In the genomic region with DNA sequence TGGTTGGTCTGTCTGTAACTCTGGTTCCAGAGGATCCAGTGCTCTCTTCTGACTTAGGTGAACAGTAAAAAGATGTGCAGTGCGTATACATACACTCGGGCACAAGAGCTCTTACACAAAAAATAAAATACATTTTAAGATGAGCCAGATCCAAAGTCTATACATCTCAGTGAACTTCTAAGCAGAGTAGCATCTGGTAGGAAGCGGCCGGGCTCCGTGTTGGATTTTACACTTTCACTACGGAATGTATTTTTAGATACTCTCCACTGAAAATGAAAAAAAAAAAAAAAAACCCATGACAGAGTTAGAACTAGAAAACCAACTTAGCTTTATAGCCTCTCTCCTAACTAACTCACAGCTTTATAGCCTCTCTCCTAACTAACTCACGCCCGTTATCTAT, we compare ENCODE assay signal across 33 mouse cellular contexts. TPM values are rescaled to one million over a fixed set of nuclear protein-coding genes. Genes with fewer than 3 reads are reported as not detected.
"Had no signal": no experiment of that assay in that cellular context is flagged by ENCODE, and none has a peak within 500 bp of the region (broad histone marks: within the 10 kb centered on the region; RNA-seq: fewer than 3 reads in every experiment).

No protein-coding gene starts in this region.

- DNase-seq: cerebellum, adult 9-10 months; cerebellum, adult 9-11 months; cerebellum, postnatal 10 days; cerebellum, postnatal 14 days; cerebellum, postnatal 25 days; cerebellum, postnatal 36 days; embryo, embryonic 11 days; gastrocnemius, adult 2 months; gastrocnemius, postnatal 10 days; gastrocnemius, postnatal 14 days; gastrocnemius, postnatal 25 days; gastrocnemius, postnatal 36 days; heart, adult 11 months; heart, adult 18-20 months; heart, adult 2 months had no signal

- H3K27ac ChIP-seq: embryonic facial prominence, embryonic 10.5 days; embryonic facial prominence, embryonic 12.5 days; embryonic facial prominence, embryonic 13.5 days; embryonic facial prominence, embryonic 15.5 days; forebrain, embryonic 12.5 days; forebrain, embryonic 13.5 days; forebrain, embryonic 15.5 days; gastrocnemius, adult 2 months; heart, adult 2 months; heart, embryonic 10.5 days had no signal

- H3K27me3 ChIP-seq: forebrain, embryonic 15.5 days had no signal

- ATAC-seq: forebrain, embryonic 13.5 days; forebrain, embryonic 14.5 days; forebrain, embryonic 15.5 days; forebrain, embryonic 16.5 days had no signal

- H3K36me3 ChIP-seq: embryonic facial prominence, embryonic 10.5 days; embryonic facial prominence, embryonic 12.5 days; embryonic facial prominence, embryonic 13.5 days; embryonic facial prominence, embryonic 15.5 days; forebrain, embryonic 12.5 days; forebrain, embryonic 15.5 days; heart, embryonic 10.5 days; heart, embryonic 12.5 days had no signal

- H3K9ac ChIP-seq: embryonic facial prominence, embryonic 12.5 days; embryonic facial prominence, embryonic 13.5 days; embryonic facial prominence, embryonic 15.5 days; forebrain, embryonic 12.5 days; forebrain, embryonic 13.5 days; forebrain, embryonic 15.5 days; heart, embryonic 12.5 days had no signal

- H3K9me3 ChIP-seq: embryonic facial prominence, embryonic 10.5 days; embryonic facial prominence, embryonic 12.5 days; embryonic facial prominence, embryonic 13.5 days; embryonic facial prominence, embryonic 15.5 days; forebrain, embryonic 12.5 days; forebrain, embryonic 13.5 days; forebrain, embryonic 15.5 days; heart, embryonic 10.5 days; heart, embryonic 12.5 days had no signal

- H3K4me3 ChIP-seq: embryonic facial prominence, embryonic 10.5 days; embryonic facial prominence, embryonic 12.5 days; embryonic facial prominence, embryonic 13.5 days; embryonic facial prominence, embryonic 15.5 days; erythroblast, embryonic 14.5 days; forebrain, embryonic 12.5 days; forebrain, embryonic 13.5 days; forebrain, embryonic 15.5 days; gastrocnemius, adult 2 months; heart, adult 2 months; heart, embryonic 10.5 days; heart, embryonic 12.5 days had no signal

- H3K4me2 ChIP-seq: embryonic facial prominence, embryonic 12.5 days; embryonic facial prominence, embryonic 13.5 days; embryonic facial prominence, embryonic 15.5 days; forebrain, embryonic 12.5 days; forebrain, embryonic 13.5 days; forebrain, embryonic 15.5 days; heart, embryonic 11.5 days; heart, embryonic 12.5 days had no signal

RNA-seq across cellular contexts. Expression of gene Rnd1, which starts 3.4 kb away (rescaled TPM):
- polyA plus RNA-seq: erythroblast, embryonic 14.5 days had no signal

RNA-seq across cellular contexts. Expression of gene Ccdc65, which starts 27.3 kb away (rescaled TPM):
- total RNA-seq: common myeloid progenitor, adult 5-6 weeks; gastrocnemius, adult 18-20 months; gastrocnemius, adult 2 months; gastrocnemius, adult 8-10 months; gastrocnemius, postnatal 10 days; gastrocnemius, postnatal 14 days; gastrocnemius, postnatal 25 days; gastrocnemius, postnatal 36 days; gastrocnemius, postnatal 4 days; granulocyte monocyte progenitor cell, adult 5-6 weeks had no signal
- polyA plus RNA-seq: erythroblast, embryonic 14.5 days had no signal

RNA-seq across cellular contexts. Expression of gene Cacnb3, which starts 50.0 kb away (rescaled TPM):
- total RNA-seq: common myeloid progenitor, adult 5-6 weeks; granulocyte monocyte progenitor cell, adult 5-6 weeks had no signal
- polyA plus RNA-seq: erythroblast, embryonic 14.5 days had no signal
